11 mouse cellular contexts compared by ENCODE assay signal in the genomic region with DNA sequence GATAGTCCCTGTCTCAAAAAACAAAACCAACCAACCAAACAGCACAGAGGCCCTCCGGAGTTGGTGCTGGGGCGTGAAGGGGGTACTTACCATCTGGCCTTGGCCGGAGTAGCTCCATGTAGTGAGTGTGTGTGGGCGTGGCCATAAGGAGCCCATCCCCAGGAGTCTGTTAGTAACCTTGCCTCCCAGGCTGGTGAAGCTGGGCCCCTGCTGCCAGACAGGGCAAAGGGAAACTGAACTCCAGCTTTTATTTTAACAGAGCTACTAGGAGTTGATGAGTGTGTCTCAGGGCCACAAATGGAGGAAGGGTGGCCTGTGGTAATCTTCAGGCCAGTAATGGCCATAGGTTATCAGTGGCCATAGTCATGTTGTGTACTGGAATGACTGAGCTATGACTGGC. TPM values are rescaled to one million over a fixed set of nuclear protein-coding genes. Genes with fewer than 3 reads are reported as not detected.
A peak's percentile ranks its signal among the peaks of the same experiment; 100 is the strongest.
DNase-seq lines count a peak whose midpoint lies in the region; ATAC-seq and TF ChIP-seq lines count a peak whose summit lies in the region.
"Had no signal": no experiment of that assay in that cellular context is flagged by ENCODE, and none has a peak within 500 bp of the region (broad histone marks: within the 10 kb centered on the region; RNA-seq: fewer than 3 reads in every experiment).

No protein-coding gene starts in this region.

- 35% methylated on average over 4 of the region's 4 CpGs for WGBS in kidney, adult 2 months
- WGBS in heart, embryonic 14.5 days = 38% methylated on average over 4 of the region's 4 CpGs
- WGBS in liver, embryonic 14.5 days (ENCODE audit: insufficient replicate concordance) = 37% methylated on average over 4 of the region's 4 CpGs

- TF ChIP-seq POLR2A in kidney, adult 2 months (IDR thresholded peaks at IDR 0.05; ENCODE audit: low read depth, low read length) = no peak

- TF ChIP-seq EP300 in liver, embryonic 14.5 days (IDR thresholded peaks at IDR 0.05; ENCODE audit: low read depth) = no peak

- peak overlapping the region; percentile 79 for H3K27ac ChIP-seq in kidney, adult 2 months (ENCODE audit: insufficient read depth, low read depth, low read length)
- H3K27ac ChIP-seq in brown adipose tissue, adult 24 weeks (replicated peaks; ENCODE audit: low read depth, low read length) = peak overlapping the region; percentile 99
- peak overlapping the region; percentile 65 for H3K27ac ChIP-seq in heart, embryonic 14.5 days (replicated peaks in 1 of 2; ENCODE audit: control insufficient read depth in 1 of 2, insufficient read depth in 1 of 2, low read depth in 2 of 2, low read length in 2 of 2)
- H3K27ac ChIP-seq in liver, embryonic 14.5 days = no peak overlapping the region

- H3K4me3 ChIP-seq in kidney, adult 2 months (ENCODE audit: insufficient read depth, low read depth, low read length) = no peak overlapping the region
- H3K4me3 ChIP-seq in brown adipose tissue, adult 24 weeks (ENCODE audit: insufficient read depth, low read depth, low read length) = peak overlapping the region; percentile 4
- H3K4me3 ChIP-seq in heart, embryonic 14.5 days (ENCODE audit: control insufficient read depth in 1 of 2, insufficient read depth in 1 of 2, low read depth in 1 of 2, low read length in 2 of 2) = no peak overlapping the region
- H3K4me3 ChIP-seq in liver, embryonic 14.5 days (ENCODE audit: insufficient read depth in 1 of 2, low read depth in 2 of 2, low read length in 2 of 2) = no peak overlapping the region

- no peak for TF ChIP-seq CTCF in kidney, adult 2 months (conservative IDR thresholded peaks at IDR 0.05; ENCODE audit: insufficient read depth, insufficient read length, low read depth, low read length)
- no peak for TF ChIP-seq CTCF in liver, embryonic 14.5 days (IDR thresholded peaks at IDR 0.05; ENCODE audit: low read depth)

- H3K9ac ChIP-seq in heart, embryonic 14.5 days (ENCODE audit: low read length) = no peak overlapping the region
- H3K9ac ChIP-seq in liver, embryonic 14.5 days (replicated peaks) = no peak overlapping the region

- ATAC-seq in heart, embryonic 14.5 days (ENCODE audit: insufficient number of reproducible peaks, insufficient read depth, low FRiP score, low read depth) = peak; percentile 28; the same call in 1 of the 2 replicates
- ATAC-seq in liver, embryonic 14.5 days (ENCODE audit: insufficient read depth) = peak; percentile 23; the same call in 1 of the 2 replicates

- no peaks in the 10 kb centered on the region; the same call in 1 of the 2 replicates for H3K4me1 ChIP-seq in kidney, adult 2 months (ENCODE audit: control insufficient read depth, insufficient read depth, low read length)
- peaks cover 19% of the 10 kb centered on the region for H3K4me1 ChIP-seq in brown adipose tissue, adult 24 weeks (ENCODE audit: control insufficient read depth, insufficient read depth, insufficient read length, low read length)
- peaks cover 6 to 16% of the 10 kb centered on the region in 2 experiments for H3K4me1 ChIP-seq in heart, embryonic 14.5 days (ENCODE audit: control insufficient read depth in 2 of 2, insufficient read depth in 2 of 2, low read length in 2 of 2)
- peaks cover 0 to 4% of the 10 kb centered on the region in 2 experiments; a peak in 2 of 4 replicates for H3K4me1 ChIP-seq in liver, embryonic 14.5 days (replicated peaks; ENCODE audit: control insufficient read depth in 2 of 2, insufficient read depth in 2 of 2, low read length in 1 of 2)

- no peaks in the 10 kb centered on the region for H3K36me3 ChIP-seq in kidney, adult 2 months (ENCODE audit: control insufficient read depth, insufficient read depth, low read length)
- H3K36me3 ChIP-seq in heart, embryonic 14.5 days (ENCODE audit: control insufficient read depth, insufficient read depth, low read length) = no peaks in the 10 kb centered on the region
- H3K36me3 ChIP-seq in liver, embryonic 14.5 days (replicated peaks; ENCODE audit: control insufficient read depth, insufficient read depth, low read depth) = no peaks in the 10 kb centered on the region

- peak; percentile 64 for DNase-seq in kidney, adult 2 months
- no peak for DNase-seq in kidney, adult 9 months
- no peak for DNase-seq in liver, embryonic 14.5 days (ENCODE audit: low read depth in 3 of 3, low spot score in 3 of 3)
- DNase-seq in left cerebral cortex, adult 9 months (ENCODE audit: low spot score in 2 of 2) = no peak
- no peak for DNase-seq in cerebellum, adult 18-20 months
- no peak for DNase-seq in adrenal gland, postnatal 36 days

- no peaks in the 10 kb centered on the region for H3K9me3 ChIP-seq in heart, embryonic 14.5 days (ENCODE audit: control insufficient read depth, low read length)
- no peaks in the 10 kb centered on the region for H3K9me3 ChIP-seq in liver, embryonic 14.5 days (ENCODE audit: control insufficient read depth, low read length)

- no peak overlapping the region; the same call in 1 of the 2 replicates for H3K4me2 ChIP-seq in heart, embryonic 14.5 days (ENCODE audit: low read length)
- H3K4me2 ChIP-seq in liver, embryonic 14.5 days (ENCODE audit: low read depth) = no peak overlapping the region

- H3K27me3 ChIP-seq in kidney, adult 2 months (replicated peaks; ENCODE audit: control insufficient read depth, insufficient read depth, low read length) = no peaks in the 10 kb centered on the region
- H3K27me3 ChIP-seq in heart, embryonic 14.5 days (ENCODE audit: control insufficient read depth, insufficient read depth, low read length) = no peaks in the 10 kb centered on the region; the same call in 1 of the 2 replicates
- no peaks in the 10 kb centered on the region for H3K27me3 ChIP-seq in liver, embryonic 14.5 days (ENCODE audit: control insufficient read depth, insufficient read depth, low read length)

RNA-seq across cellular contexts. Expression of a gene that starts 6.3 kb away (rescaled TPM):
- polyA plus RNA-seq in kidney, adult 2 months (2012; rRNA removed) = not detected in 2 replicates
- polyA plus RNA-seq in brown adipose tissue, adult 24 weeks (2012; ENCODE audit: insufficient read depth, insufficient read length, missing spikeins) = not detected in 2 replicates
- 0.68 TPM in 1 of 2 replicates, not detected in the other for polyA plus RNA-seq in heart, embryonic 14.5 days (2014; fragmentation: Nextera tagmentation; extraction: Ambion mirVana)
- polyA plus RNA-seq in liver, embryonic 14.5 days (2012; rRNA removed) = 0.07 TPM in 1 of 2 replicates, not detected in the other
- polyA plus RNA-seq in liver, embryonic 14.5 days (2014; fragmentation: Nextera tagmentation; extraction: Ambion mirVana) = not detected in 2 replicates
- not detected for total RNA-seq in adrenal gland, postnatal 36 days (2021)
- total RNA-seq: megakaryocyte-erythroid progenitor cell, adult 5-6 weeks; MEL had no signal
- polyA plus RNA-seq: urinary bladder, adult 2 months had no signal

RNA-seq across cellular contexts. Expression of a gene that starts 13.6 kb away (rescaled TPM):
- polyA plus RNA-seq in kidney, adult 2 months (2012; rRNA removed) = 28.4 and 30.4 TPM in 2 replicates
- polyA plus RNA-seq in brown adipose tissue, adult 24 weeks (2012; ENCODE audit: insufficient read depth, insufficient read length, missing spikeins) = 4.4 and 6.3 TPM in 2 replicates
- 23.7 and 27.7 TPM in 2 replicates for polyA plus RNA-seq in heart, embryonic 14.5 days (2014; fragmentation: Nextera tagmentation; extraction: Ambion mirVana)
- polyA plus RNA-seq in liver, embryonic 14.5 days (2012; rRNA removed) = 4.7 and 5.8 TPM in 2 replicates
- polyA plus RNA-seq in liver, embryonic 14.5 days (2014; fragmentation: Nextera tagmentation; extraction: Ambion mirVana) = 3.5 and 5.1 TPM in 2 replicates
- total RNA-seq in adrenal gland, postnatal 36 days (2021) = 10 to 100 TPM; 13.0 to 18.9 TPM

RNA-seq across cellular contexts. Expression of a gene that starts 21.6 kb away (rescaled TPM):
- 88.3 and 89.2 TPM in 2 replicates for polyA plus RNA-seq in kidney, adult 2 months (2012; rRNA removed)
- 27.3 and 27.6 TPM in 2 replicates for polyA plus RNA-seq in brown adipose tissue, adult 24 weeks (2012; ENCODE audit: insufficient read depth, insufficient read length, missing spikeins)
- 44.5 and 45.3 TPM in 2 replicates for polyA plus RNA-seq in heart, embryonic 14.5 days (2014; fragmentation: Nextera tagmentation; extraction: Ambion mirVana)
- polyA plus RNA-seq in liver, embryonic 14.5 days (2012; rRNA removed) = 53.9 and 60.7 TPM in 2 replicates
- 36.5 and 42.0 TPM in 2 replicates for polyA plus RNA-seq in liver, embryonic 14.5 days (2014; fragmentation: Nextera tagmentation; extraction: Ambion mirVana)
- total RNA-seq in adrenal gland, postnatal 36 days (2021) = 10 to 100 TPM; 74.7 to 76.3 TPM

RNA-seq across cellular contexts. Expression of a gene that starts 22.6 kb away (rescaled TPM):
- polyA plus RNA-seq in kidney, adult 2 months (2012; rRNA removed) = 72.5 and 93.3 TPM in 2 replicates
- polyA plus RNA-seq in brown adipose tissue, adult 24 weeks (2012; ENCODE audit: insufficient read depth, insufficient read length, missing spikeins) = 16.8 and 17.6 TPM in 2 replicates
- 38.0 and 42.7 TPM in 2 replicates for polyA plus RNA-seq in heart, embryonic 14.5 days (2014; fragmentation: Nextera tagmentation; extraction: Ambion mirVana)
- polyA plus RNA-seq in liver, embryonic 14.5 days (2012; rRNA removed) = 21.2 and 30.7 TPM in 2 replicates
- 25.2 and 28.1 TPM in 2 replicates for polyA plus RNA-seq in liver, embryonic 14.5 days (2014; fragmentation: Nextera tagmentation; extraction: Ambion mirVana)
- 10 to 100 TPM; 26.7 to 32.5 TPM for total RNA-seq in adrenal gland, postnatal 36 days (2021)

RNA-seq across cellular contexts. Expression of a gene that starts 30.5 kb away (rescaled TPM):
- 147 and 174 TPM in 2 replicates for polyA plus RNA-seq in kidney, adult 2 months (2012; rRNA removed)
- polyA plus RNA-seq in brown adipose tissue, adult 24 weeks (2012; ENCODE audit: insufficient read depth, insufficient read length, missing spikeins) = 2.8 and 2.9 TPM in 2 replicates
- 12.1 and 12.2 TPM in 2 replicates for polyA plus RNA-seq in heart, embryonic 14.5 days (2014; fragmentation: Nextera tagmentation; extraction: Ambion mirVana)
- 45.3 and 51.0 TPM in 2 replicates for polyA plus RNA-seq in liver, embryonic 14.5 days (2012; rRNA removed)
- polyA plus RNA-seq in liver, embryonic 14.5 days (2014; fragmentation: Nextera tagmentation; extraction: Ambion mirVana) = 21.6 and 25.7 TPM in 2 replicates
- 10 to 100 TPM; 12.8 to 14.9 TPM for total RNA-seq in adrenal gland, postnatal 36 days (2021)
